Mouse (Mus musculus): ENCODE data around the gene Hist1h4f. TPM values are rescaled to one million over a fixed set of nuclear protein-coding genes. Genes with fewer than 3 reads are reported as not detected.
"Not testable (repeated sequence)": the region's sequence is repeated elsewhere in the genome, so short reads cannot be mapped to it uniquely, and the experiment has no call there.

Hist1h4f gene
- polyA plus RNA-seq, 1 experiment from 2014 or later: 1.4 TPM

- Histone ChIP-seq H3K4me1 (peaks cover 34% of the 10 kb centered on the region), H3K27ac (peak overlapping the region; percentile 87), H3K4me3 (peak overlapping the region; percentile 25), H3K4me2 (replicated peaks) (peak overlapping the region; percentile 81)
- ATAC-seq (ENCODE audit: low FRiP score): peak; percentile 8
- not testable (repeated sequence) for H3K9ac ChIP-seq; H3K9me3 ChIP-seq (replicated peaks); H3K27me3 ChIP-seq; H3K36me3 ChIP-seq
- WGBS: 0% methylated on average over 12 of the region's 39 CpGs
These were observed 23.2 kb upstream of the Hist1h4f start for GRCm38 (mm10) chr13:23574546-23575170.

DNA sequence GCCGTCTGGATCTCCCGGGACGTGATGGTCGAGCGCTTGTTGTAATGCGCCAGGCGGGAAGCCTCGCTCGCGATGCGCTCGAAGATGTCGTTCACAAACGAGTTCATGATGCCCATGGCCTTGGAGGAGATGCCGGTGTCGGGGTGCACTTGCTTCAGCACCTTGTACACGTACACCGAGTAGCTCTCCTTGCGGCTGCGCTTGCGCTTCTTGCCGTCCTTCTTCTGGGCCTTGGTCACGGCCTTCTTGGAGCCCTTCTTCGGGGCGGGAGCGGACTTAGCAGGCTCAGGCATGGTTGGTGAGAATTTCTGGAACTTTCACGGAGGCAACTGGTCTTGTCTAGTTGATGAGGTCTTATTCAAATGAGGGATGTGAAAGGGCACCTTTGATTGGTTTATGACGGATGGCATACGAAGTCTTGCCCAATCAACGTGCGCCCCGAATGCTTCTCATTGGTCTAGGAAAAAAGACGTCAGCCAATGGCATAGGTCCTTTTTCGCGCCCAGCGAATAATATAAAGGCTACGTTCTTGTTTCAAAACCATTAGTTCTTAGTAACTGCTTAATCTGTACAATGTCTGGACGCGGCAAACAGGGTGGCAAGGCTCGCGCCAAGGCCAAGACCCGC is 22.6 kb upstream of the Hist1h4f start, which contains the start of the genes Hist1h2bf and Hist1h2ad:
TSS of gene Hist1h2bf (minus strand) at position 299 of the 627 bp plus-strand sequence.
TSS of gene Hist1h2ad (plus strand) at position 484 of the 627 bp plus-strand sequence.
- H3K4me1 ChIP-seq: peaks cover 34% of the 10 kb centered on the region
- peak within 1 kb of the TSS; percentile 45 for H3K4me3 ChIP-seq
- peak within 1 kb of the TSS; percentile 87 for H3K27ac ChIP-seq
- ATAC-seq (ENCODE audit: low FRiP score): peak; percentile 93
- H3K9ac ChIP-seq: peak within 1 kb of the TSS; percentile 51
- 1% methylated on average over 34 of the region's 42 CpGs for WGBS
- H3K4me2 ChIP-seq (replicated peaks): peak within 1 kb of the TSS; percentile 81
- H3K36me3 ChIP-seq; H3K27me3 ChIP-seq; H3K9me3 ChIP-seq (replicated peaks): not testable (repeated sequence)

DNA sequence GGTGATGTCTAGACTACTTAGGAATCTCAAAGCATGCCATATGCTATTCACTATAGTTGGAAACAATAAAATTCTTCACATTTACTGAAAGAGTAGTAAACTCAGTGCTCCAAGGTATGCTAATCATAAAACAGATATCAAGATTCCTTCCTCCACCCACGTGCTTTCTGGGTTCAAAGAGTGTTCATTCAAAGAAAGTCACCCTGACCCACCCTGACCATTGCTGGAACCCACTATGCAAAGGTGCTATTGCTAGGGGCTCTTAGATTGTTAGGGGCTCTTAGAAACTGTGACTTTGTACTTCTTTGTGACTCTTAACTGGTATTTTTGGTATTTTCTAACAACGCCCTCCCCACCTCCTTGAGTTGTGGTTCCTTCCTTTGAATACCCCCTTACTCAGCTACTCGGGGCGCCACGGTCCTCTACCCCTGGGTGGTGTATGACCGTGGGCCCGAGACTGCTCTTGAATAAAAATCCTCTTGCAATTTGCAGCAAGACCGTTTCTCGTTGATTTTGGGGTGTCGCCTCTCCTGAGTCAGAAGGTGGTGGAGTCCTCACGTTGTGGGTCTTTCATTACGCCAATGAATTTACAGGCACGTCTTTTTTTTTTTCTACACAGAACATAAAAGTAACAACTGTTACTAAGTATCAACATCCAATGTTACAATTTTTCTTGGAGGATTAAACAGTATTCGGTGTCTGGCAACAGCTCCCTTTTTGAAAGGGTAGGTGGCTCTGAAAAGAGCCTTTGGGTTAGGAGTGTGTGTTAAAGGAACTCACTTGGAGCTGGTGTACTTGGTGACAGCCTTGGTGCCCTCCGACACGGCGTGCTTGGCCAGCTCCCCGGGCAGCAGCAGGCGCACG is 21.8 kb upstream of the Hist1h4f start:
- not testable (repeated sequence) for ATAC-seq (ENCODE audit: low FRiP score); H3K36me3 ChIP-seq; H3K9me3 ChIP-seq (replicated peaks); H3K27me3 ChIP-seq
- 10% methylated on average over 20 of the region's 20 CpGs for WGBS
- H3K4me2 ChIP-seq (replicated peaks): peak overlapping the region; percentile 81
- peak overlapping the region; percentile 84 for H3K27ac ChIP-seq
- peak overlapping the region; percentile 45 for H3K4me3 ChIP-seq
- peak overlapping the region; percentile 51 for H3K9ac ChIP-seq
- peaks cover 34% of the 10 kb centered on the region for H3K4me1 ChIP-seq

GRCm38 (mm10) chr13:23572218-23573033 is 21.0 kb upstream of the Hist1h4f start:
- Histone ChIP-seq H3K36me3 (no peaks in the 10 kb centered on the region), H3K4me2 (replicated peaks) (peak overlapping the region; percentile 81), H3K9me3 (replicated peaks) (no peaks in the 10 kb centered on the region), H3K27ac (peak overlapping the region; percentile 96), H3K27me3 (no peaks in the 10 kb centered on the region), H3K4me1 (peaks cover 34% of the 10 kb centered on the region), H3K4me3 (peak overlapping the region; percentile 45), H3K9ac (peak overlapping the region; percentile 71)
- ATAC-seq (ENCODE audit: low FRiP score): no peak
- 44% methylated on average over 2 of the region's 2 CpGs for WGBS

GRCm38 (mm10) chr13:23571504-23572217 is 20.2 kb upstream of the Hist1h4f start:
- under 1% methylated on average over 17 of the region's 34 CpGs for WGBS
- H3K9me3 ChIP-seq (replicated peaks); H3K36me3 ChIP-seq; H3K27me3 ChIP-seq; ATAC-seq (ENCODE audit: low FRiP score): not testable (repeated sequence)
- Histone ChIP-seq H3K4me3 (peak overlapping the region; percentile 45), H3K4me1 (peaks cover 26% of the 10 kb centered on the region), H3K9ac (peak overlapping the region; percentile 71), H3K4me2 (replicated peaks) (peak overlapping the region; percentile 81), H3K27ac (peak overlapping the region; percentile 96)

GRCm38 (mm10) chr13:23571022-23571503 is 19.6 kb upstream of the Hist1h4f start, which contains the start of the genes Hist1h2ae and Hist1h2bg:
Hist1h2ae (minus strand) TSS chr13:23571220.
Hist1h2bg (plus strand) TSS chr13:23571396.
- no peaks in the 10 kb centered on the region for H3K36me3 ChIP-seq
- peak within 1 kb of the TSS; percentile 96 for H3K27ac ChIP-seq
- 0% methylated on average over 18 of the region's 18 CpGs for WGBS
- H3K27me3 ChIP-seq: no peaks in the 10 kb centered on the region
- ATAC-seq (ENCODE audit: low FRiP score): peak; percentile 93
- peaks cover 21% of the 10 kb centered on the region for H3K4me1 ChIP-seq
- peak within 1 kb of the TSS; percentile 81 for H3K4me2 ChIP-seq (replicated peaks)
- H3K9me3 ChIP-seq (replicated peaks): no peaks in the 10 kb centered on the region
- H3K9ac ChIP-seq: peak within 1 kb of the TSS; percentile 71
- peak within 1 kb of the TSS; percentile 45 for H3K4me3 ChIP-seq

DNA sequence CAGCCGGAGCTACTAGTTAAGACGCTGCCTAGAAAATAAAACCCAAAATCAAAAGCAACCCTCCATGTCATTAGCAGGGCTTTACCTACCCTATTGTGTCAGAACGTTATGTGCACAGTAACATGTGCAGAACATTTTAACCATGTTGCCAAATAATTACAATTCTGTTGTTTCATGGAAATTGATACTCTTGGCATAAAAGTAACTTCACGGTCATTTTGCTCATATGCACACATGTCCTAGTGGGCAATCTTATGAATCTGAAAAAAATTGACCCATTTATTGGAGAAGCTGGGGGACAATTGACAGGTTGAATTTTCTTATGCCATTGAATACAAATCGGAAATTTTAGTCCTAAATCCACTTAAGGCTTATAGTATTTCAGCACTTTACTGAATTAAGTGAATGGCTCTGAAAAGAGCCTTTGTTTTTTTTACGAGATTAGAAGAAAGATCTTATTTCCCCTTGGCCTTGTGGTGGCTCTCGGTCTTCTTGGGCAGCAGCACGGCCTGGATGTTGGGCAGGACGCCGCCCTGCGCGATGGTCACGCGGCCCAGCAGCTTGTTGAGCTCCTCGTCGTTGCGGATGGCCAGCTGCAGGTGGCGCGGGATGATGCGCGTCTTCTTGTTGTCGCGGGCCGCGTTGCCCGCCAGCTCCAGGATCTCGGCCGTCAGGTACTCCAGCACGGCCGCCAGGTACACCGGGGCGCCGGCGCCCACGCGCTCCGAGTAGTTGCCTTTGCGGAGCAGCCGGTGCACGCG is 19.0 kb upstream of the Hist1h4f start:
- not testable (repeated sequence) for H3K36me3 ChIP-seq; H3K9me3 ChIP-seq (replicated peaks); H3K27me3 ChIP-seq
- Histone ChIP-seq H3K4me3 (peak overlapping the region; percentile 45), H3K4me2 (replicated peaks) (peak overlapping the region; percentile 81), H3K27ac (peak overlapping the region; percentile 96), H3K9ac (peak overlapping the region; percentile 47), H3K4me1 (peaks cover 19% of the 10 kb centered on the region)
- 2% methylated on average over 22 of the region's 41 CpGs for WGBS
- ATAC-seq (ENCODE audit: low FRiP score): peak; percentile 7; the same call in 1 of the 2 replicates

GRCm38 (mm10) chr13:23564482-23564881 is 13.0 kb upstream of the Hist1h4f start:
- H3K4me1 ChIP-seq: no peaks in the 10 kb centered on the region
- no peak overlapping the region for H3K9ac ChIP-seq
- H3K36me3 ChIP-seq: no peaks in the 10 kb centered on the region
- 99% methylated on average over 2 of the region's 2 CpGs for WGBS
- ATAC-seq (ENCODE audit: low FRiP score): no peak
- no peak overlapping the region for H3K4me3 ChIP-seq
- H3K4me2 ChIP-seq (replicated peaks): no peak overlapping the region
- H3K27ac ChIP-seq: no peak overlapping the region
- H3K27me3 ChIP-seq: no peaks in the 10 kb centered on the region
- H3K9me3 ChIP-seq (replicated peaks): no peaks in the 10 kb centered on the region

DNA sequence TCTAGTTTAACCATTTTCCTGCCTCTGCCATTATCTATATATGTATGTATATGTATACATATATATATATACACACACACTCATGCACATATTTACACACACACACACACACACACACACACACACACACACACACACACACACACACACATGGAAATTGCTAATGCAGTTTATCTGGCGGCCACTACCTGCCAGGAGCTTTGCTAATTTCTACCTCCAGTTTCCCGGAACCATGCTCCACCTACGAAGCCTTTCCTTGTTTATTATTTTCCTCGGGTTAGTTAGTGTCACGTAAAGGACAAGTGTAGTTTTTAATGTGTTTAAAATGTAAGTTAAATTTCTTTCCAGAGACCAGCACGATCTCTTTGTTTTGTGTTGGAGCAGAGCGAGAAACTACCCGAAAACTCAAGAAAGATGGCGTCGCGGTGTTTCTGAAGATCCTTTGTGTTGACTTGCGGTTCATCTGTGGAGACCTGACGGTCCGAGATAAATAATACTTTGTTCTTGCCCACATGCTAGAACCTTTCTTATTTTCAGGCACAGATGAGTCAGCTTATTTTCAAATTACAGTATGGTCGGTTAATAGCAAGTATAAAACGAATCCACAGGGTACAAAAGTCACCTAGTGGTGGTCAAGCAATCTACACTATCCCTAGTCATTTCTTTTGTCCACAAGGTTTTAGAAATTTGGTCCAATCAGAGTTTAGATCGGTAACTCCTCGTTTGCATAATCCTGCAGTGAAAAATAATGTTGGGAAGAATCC is 11.4 kb upstream of the Hist1h4f start:
- peak overlapping the region; percentile 98 for H3K27ac ChIP-seq
- peak; percentile 46 for ATAC-seq (ENCODE audit: low FRiP score)
- 4% methylated on average over 18 of the region's 18 CpGs for WGBS

More for the DNA sequence above, 11.4 kb upstream of the Hist1h4f start:
- Histone ChIP-seq H3K4me1 (no peaks in the 10 kb centered on the region), H3K4me2 (replicated peaks) (peak overlapping the region; percentile 85), H3K4me3 (peak overlapping the region; percentile 42), H3K36me3 (no peaks in the 10 kb centered on the region), H3K27me3 (no peaks in the 10 kb centered on the region), H3K9me3 (replicated peaks) (no peaks in the 10 kb centered on the region), H3K9ac (peak overlapping the region; percentile 53)

Measured in hindbrain, embryonic 12.5 days (tissue).